Mouse (Mus musculus) gastrocnemius, adult 2 months (tissue): Measurements from ENCODE around the gene Ppp4r4. TPM values are rescaled to one million over a fixed set of nuclear protein-coding genes. Genes with fewer than 3 reads are reported as not detected.

Source experiments
- DNase-seq: peaks from one replicate; pipeline ENCODE4 v3.0.0; 2022
- H3K27ac ChIP-seq: fragments of 200-600 bp; 2 replicates; pipeline ENCODE4 v1.8.1; 2022; ENCODE audit warnings: mild to moderate bottlenecking
- H3K4me3 ChIP-seq: fragments of 200-600 bp; 2 replicates; pipeline ENCODE4 v1.8.1; 2022; ENCODE audit warnings: mild to moderate bottlenecking, moderate library complexity
- CTCF ChIP-seq: fragments of 200-600 bp; IDR thresholded peaks from 2 replicates; pipeline ENCODE4 v1.8.1; 2022; ENCODE audit warnings: antibody characterized with exemption, mild to moderate bottlenecking, moderate library complexity
- intact Hi-C: fragments of 180-260 bp; cut with DNase I; formaldehyde crosslinking; loops from one replicate; pipeline ENCODE4 v1.15.1; 2025
- total RNA-seq, 2 experiments: library from RNA; stranded (reverse); gene quantifications; 2 replicates each; pipeline ENCODE4 v1.2.3; 2021

Ppp4r4 gene
- total RNA-seq, 2 experiments from 2014 or later, result 0.25 to 0.31 TPM

GRCm38 (mm10) chr12:103615141-103615540 is 83.1 kb downstream of the Ppp4r4 start:
- no peak overlapping the region for H3K27ac ChIP-seq
- intact Hi-C loops, result no loop called here
- DNase-seq, result no peak
- no peak overlapping the region for H3K4me3 ChIP-seq
- no peak for TF ChIP-seq CTCF

DNA sequence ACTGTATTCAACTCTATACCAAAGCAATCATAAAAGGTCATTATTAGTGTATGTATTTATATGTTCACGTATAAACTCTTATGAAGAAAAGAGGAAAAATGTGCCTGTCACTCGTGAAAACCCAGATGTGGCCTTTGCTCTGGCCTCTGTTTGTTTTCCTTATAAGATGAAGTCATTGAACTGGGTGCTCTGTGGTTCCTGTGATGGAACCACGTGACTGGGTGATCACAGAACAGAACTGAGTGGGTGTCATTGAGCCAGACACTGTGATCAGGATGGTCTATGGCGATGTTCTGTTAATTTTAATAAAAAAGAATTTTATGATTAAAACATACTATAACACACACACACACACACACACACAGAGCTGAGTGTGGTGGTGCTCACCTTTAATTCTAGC is 83.7 kb downstream of the Ppp4r4 start:
- no peak overlapping the region for H3K27ac ChIP-seq
- DNase-seq, result no peak
- H3K4me3 ChIP-seq, result no peak overlapping the region
- intact Hi-C loops, result no loop called here
- no peak for TF ChIP-seq CTCF

DNA sequence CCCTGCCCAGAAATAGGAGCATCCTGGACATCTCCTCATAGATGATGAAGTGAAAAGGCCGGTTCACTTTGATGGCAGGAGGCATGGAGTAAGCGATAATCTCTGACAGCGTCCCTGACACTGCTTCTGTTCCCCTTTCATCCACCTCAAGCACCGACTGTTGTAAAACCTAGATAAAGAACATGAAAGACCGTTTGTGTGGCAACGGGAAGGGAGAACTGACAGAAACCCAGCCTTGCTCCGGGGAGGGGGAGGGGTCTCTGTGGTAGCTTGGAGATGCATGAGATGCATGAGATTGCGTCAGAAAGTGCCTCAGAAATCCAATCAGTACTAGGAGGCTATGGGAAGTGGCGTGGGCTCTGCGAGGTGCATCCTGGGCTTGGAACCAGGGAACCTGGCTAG is 84.8 kb downstream of the Ppp4r4 start:
- Histone ChIP-seq H3K4me3 (no peak overlapping the region), H3K27ac (no peak overlapping the region)
- intact Hi-C loops, result no loop called here
- DNase-seq, result no peak
- no peak for TF ChIP-seq CTCF

DNA sequence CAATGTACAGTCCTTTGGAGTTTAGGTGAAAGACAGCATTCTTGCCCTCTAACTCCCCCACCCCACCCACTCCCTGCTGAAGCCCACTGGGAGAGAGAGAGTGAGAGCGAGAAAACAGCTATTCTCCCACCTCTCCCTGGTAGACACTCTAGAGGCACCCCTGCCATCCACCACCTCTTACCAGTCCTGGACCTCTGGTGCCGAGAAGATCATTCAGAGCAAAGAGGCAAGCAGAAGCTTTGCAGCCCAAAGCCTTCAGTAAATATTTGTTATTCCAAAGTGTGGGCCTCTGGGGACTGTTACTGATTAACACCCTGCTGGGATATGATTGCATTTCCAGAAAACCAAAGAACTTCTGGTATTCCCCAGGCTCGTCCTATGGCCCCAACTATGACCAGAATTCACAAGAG is 99.1 kb downstream of the Ppp4r4 start, which contains the start of gene Serpina10:
Serpina10 (minus strand) TSS at position 242 of the 410 bp plus-strand sequence.
- no peak for DNase-seq
- intact Hi-C loops, result no loop called here
- no peak within 1 kb of the TSS for H3K27ac ChIP-seq
- no peak within 1 kb of the TSS for H3K4me3 ChIP-seq
- TF ChIP-seq CTCF, result no peak

DNA sequence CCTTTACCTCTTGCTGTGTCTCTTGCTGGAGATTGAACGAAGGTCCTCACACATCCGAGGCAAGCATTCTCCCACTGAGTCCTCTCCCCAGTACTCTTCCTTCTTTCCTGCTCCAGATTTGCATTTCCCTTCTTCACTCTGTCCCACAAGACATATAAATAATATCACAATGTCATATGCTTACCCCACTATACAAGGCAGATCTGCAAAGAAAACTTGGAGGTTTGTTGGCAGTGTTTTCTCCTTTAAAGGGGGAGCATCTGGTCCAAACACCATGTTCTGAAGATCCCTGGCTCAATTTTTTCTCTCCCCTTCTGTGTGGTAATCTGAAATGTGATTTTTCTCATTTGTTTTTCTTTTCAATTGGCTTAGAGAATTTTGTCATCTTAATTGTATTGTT is 102.3 kb downstream of the Ppp4r4 start:
- no peak for TF ChIP-seq CTCF
- DNase-seq, result no peak
- H3K4me3 ChIP-seq, result no peak overlapping the region
- no peak overlapping the region for H3K27ac ChIP-seq
- intact Hi-C loops, result no loop called here

DNA sequence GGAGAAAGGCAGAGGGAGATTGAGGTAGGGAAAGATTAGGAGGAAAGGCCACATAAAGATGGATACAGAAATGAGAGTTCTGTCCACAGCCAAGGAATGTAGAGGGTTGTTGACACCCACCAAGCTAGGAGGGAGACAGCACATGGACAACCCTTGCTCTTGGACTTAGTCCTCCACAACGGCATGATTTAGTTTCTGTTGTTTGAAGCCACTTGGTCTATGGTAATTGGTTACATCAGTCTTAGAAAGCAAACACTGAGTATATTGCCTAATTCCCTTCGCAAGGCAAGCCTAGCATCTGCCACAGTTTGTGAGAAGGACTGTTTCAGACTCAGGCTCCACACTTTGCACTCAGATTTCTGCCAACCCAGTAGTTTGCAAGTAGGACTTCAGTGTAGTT is 103.8 kb downstream of the Ppp4r4 start:
- Histone ChIP-seq H3K4me3 (no peak overlapping the region), H3K27ac (no peak overlapping the region)
- no peak for DNase-seq
- TF ChIP-seq CTCF, result no peak
- intact Hi-C loops, result no loop called here

GRCm38 (mm10) chr12:103643336-103643735 is 111.3 kb downstream of the Ppp4r4 start:
- DNase-seq, result peak; percentile 81
- intact Hi-C loops, result loop anchor here (10.0 kb wide), 2 partner anchors 99 to 209 kb away; partner anchors contain the start of gene Ifi27
- peak; percentile 92 for TF ChIP-seq CTCF

DNA sequence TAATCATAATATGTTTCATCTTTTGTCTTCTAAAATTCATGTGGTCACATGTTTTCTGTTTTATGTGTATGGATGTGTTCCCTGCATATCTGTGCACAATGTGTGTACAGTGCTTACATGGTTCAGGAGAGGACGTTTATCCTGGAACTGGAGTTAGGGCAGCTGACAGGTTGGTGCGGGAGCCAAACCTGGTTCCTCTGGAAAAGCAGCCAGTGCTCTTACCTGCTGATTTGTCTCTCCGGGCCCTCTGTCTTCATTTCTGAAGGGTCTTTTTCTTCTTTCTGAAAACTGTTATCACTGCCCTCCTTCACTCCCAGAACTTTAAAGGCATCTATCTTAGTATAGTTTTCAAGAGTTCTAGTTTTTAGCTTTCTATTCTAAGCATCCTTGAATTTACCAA is 111.7 kb downstream of the Ppp4r4 start:
- DNase-seq, result no peak
- Histone ChIP-seq H3K27ac (no peak overlapping the region), H3K4me3 (no peak overlapping the region)
- TF ChIP-seq CTCF, result no peak
- intact Hi-C loops, result loop anchor here (2.0 to 10.0 kb wide), 3 partner anchors 99 to 209 kb away; partner anchors contain the start of gene Ifi27

More at GRCm38 (mm10) chr12:103643336-103643735, 111.3 kb downstream of the Ppp4r4 start:
- Histone ChIP-seq H3K27ac (no peak overlapping the region), H3K4me3 (no peak overlapping the region)

DNA sequence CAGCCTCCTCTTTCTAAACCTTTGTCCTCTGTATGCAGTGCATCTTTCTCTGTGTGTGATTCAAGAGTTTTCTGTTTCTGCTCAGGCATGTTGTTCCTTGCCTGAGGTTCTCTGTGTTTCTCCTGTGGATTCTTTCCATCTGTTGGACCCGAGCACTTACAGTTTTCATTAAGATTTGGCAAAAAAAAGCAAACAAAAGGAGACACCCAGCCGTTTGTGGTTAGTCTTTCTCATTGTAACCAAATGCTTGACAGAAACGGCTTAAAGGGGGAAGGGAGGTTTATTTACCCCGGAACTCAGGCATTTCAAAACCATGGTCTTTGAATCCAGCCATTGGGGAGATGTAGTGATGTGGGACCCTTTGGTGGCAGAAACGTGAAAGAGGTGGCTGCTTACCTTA is 112.5 kb downstream of the Ppp4r4 start:
- Histone ChIP-seq H3K27ac (no peak overlapping the region), H3K4me3 (no peak overlapping the region)
- no peak for DNase-seq
- TF ChIP-seq CTCF, result no peak
- intact Hi-C loops, result loop anchor here (2.0 to 10.0 kb wide), 3 partner anchors 100 to 210 kb away; partner anchors contain the start of gene Ifi27

GRCm38 (mm10) chr12:103646314-103646713 is 114.2 kb downstream of the Ppp4r4 start:
- no peak overlapping the region for H3K4me3 ChIP-seq
- intact Hi-C loops, result loop anchor here (10.0 kb wide), 2 partner anchors 102 to 212 kb away; partner anchors contain the start of gene Ifi27
- no peak for TF ChIP-seq CTCF
- no peak for DNase-seq
- no peak overlapping the region for H3K27ac ChIP-seq

- Histone ChIP-seq H3K4me3 (no peak overlapping the region), H3K27ac (no peak overlapping the region)
- TF ChIP-seq CTCF, result no peak
- intact Hi-C loops, result no loop called here
- DNase-seq, result no peak
Observed at GRCm38 (mm10) chr12:103653836-103654235, 121.8 kb downstream of the Ppp4r4 start.

- intact Hi-C loops, result no loop called here
- Histone ChIP-seq H3K4me3 (no peak overlapping the region), H3K27ac (no peak overlapping the region)
- TF ChIP-seq CTCF, result no peak
- no peak for DNase-seq
Observed at GRCm38 (mm10) chr12:103655123-103656044, 123.3 kb downstream of the Ppp4r4 start.

- no peak within 1 kb of the TSS for H3K27ac ChIP-seq
- no peak for DNase-seq
- TF ChIP-seq CTCF, result no peak
- intact Hi-C loops, result no loop called here
- H3K4me3 ChIP-seq, result no peak within 1 kb of the TSS
Observed at GRCm38 (mm10) chr12:103656848-103657626, 125.0 kb downstream of the Ppp4r4 start, which contains the start of gene Serpina6. Gene Serpina6, minus strand, starts transcription at chr12:103657212.
